Mouse (Mus musculus) retina, embryonic 14.5 days (tissue): Measurements from ENCODE around the gene Lrrn4cl.
A peak's percentile ranks its signal among the peaks of the same experiment; 100 is the strongest.
"Not testable (repeated sequence)": the region's sequence is repeated elsewhere in the genome, so short reads cannot be mapped to it uniquely, and the experiment has no call there.

Source experiments
- DNase-seq: peaks from one replicate; pipeline ENCODE4 v3.0.0-alpha.2; 2015; ENCODE audit warnings: low spot score

Gene Lrrn4cl

DNA sequence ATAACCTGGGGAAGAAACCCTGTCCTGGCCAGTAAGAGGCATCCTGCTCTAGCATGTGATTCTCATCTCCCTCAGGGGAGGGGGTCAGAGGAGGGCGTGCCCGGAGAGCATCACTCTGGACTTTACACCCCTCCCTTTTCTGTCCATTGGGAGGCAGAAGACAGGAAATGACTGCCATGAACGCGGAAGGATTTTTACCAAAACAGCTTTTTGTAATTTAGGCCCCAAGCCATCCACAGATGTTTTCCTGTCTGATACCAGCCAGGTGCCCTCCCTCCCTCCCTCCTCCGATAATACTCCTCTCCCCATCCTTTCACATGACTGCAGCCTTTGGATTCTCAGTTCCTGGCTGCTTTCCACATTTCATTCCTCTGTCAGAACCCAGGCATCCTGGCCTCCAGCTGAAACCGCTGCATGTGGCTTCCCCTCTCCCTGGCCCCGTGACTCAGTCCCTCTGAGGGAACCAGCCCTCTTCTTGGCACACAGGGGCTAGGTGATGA lies at the start of gene Lrrn4cl:
Lrrn4cl (plus strand) TSS at position 367 of the 500 bp plus-strand sequence.
- DNase-seq = peak; percentile 43

DNA sequence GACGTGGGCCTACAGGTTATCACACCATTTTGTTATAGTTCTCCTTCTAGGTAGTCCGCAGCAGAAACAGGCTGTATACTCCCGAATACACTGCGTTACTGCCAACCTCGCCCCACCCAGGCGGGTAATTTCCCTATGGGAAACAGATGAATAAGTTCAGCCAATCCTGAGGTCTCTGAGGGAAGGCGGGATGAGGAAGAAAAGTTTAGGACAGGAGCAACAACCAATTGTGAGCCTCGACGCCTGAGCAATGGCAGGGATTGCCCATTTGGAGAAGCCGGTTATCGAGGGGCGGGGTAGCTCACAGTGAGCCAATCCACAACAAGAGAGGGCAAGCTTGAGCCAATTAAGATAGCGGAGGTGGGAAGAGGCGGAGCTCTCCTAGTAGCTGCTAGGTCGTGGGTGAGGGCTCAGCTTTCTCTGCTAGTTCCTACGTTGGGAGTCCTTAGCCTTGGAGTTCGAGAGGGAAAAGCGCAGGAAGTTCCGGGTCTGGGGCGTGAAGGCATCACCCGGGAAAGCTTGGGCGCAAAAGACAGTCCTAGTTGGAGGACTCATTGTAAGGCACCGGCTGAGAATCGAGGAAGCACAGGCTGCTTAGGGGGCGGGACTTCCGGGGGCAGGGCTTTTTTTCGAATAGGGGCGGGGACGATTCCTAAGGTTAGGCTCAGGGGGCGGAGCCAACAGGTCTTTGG lies 48.3 kb upstream of the Lrrn4cl start, which contains the start of gene Zbtb3:
Zbtb3 (plus strand) TSS at position 426 of the 692 bp plus-strand sequence.
- peak; percentile 97 for DNase-seq

DNA sequence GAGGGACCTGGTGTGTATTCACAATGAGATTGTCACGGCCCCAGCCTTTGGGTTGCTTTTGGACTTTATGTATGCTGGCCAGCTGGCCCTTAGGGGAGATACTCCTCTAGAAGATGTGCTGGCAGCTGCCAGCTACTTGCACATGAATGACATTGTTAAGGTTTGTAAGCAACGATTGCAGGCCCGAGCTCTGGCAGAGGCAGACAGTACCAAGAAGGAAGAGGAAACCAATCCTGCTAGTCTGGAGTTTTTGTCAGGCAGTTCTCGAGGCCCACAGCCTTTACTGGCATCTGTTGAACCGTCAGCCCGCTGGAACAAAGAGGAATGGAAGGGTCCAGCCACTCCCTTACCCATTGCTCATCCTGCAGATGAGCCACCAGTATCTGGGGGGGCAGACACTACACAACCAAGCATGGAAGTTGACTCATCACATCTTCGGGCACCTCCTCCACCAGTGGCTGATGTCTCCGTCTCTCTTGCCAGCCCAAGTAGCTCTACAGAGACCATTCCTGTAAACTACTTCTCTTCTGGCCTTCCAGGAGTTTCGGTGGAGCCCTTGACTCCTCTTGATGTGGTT lies 47.3 kb upstream of the Lrrn4cl start:
- DNase-seq = no peak

DNA sequence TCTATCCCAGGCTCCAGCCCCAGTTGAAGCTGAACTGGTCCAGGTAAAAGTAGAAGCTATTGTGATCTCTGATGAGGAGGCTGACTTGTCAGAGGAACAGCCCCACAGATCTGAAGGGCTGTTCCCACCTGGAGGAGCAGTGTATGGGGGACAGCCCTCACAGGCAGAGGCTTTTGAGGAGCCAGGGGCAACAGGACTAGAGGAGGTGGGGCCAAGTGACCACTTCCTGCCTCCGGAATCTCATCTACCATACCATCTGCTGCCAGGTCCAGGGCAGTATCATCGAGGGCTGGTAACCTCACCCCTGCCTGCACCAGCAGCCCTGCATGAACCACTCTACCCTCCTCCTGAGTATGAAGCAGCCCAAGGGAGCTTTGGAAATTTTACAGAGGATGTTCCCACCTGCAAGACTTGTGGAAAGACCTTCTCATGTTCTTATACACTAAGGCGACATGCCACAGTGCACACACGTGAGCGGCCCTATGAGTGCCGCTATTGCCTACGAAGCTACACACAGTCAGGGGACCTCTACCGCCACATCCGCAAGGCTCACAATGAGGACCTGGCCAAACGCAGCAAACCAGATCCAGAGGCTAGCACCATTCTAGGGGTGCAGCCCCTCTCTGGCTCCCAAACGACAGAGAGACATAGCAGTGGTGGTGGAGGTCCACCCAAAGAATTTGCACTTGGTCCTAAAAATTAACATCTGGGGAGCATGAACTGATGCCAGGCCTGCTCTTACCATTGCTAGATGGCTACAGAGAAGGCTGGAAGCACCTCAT lies 46.5 kb upstream of the Lrrn4cl start:
- no peak for DNase-seq

DNA sequence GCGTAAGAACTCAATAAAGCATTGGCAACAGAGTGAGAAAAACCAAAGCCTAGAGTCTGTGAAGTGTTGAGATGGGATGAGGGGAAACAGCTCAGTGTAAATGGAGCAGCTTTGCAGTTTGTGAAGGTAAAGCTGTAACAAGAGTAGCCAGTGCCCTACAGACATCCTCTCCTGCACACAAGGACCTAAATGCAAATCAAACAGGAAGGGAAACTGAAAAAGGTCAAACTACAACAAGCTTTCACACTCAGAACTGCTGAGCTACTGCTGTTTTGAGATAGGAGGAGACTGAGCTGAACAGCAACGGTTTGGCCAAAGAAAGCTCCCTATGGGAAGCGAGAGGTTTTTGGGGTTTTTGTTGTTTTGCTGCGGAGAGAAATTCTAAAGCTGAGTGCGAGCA lies 43.8 kb upstream of the Lrrn4cl start:
- DNase-seq = no peak

DNA sequence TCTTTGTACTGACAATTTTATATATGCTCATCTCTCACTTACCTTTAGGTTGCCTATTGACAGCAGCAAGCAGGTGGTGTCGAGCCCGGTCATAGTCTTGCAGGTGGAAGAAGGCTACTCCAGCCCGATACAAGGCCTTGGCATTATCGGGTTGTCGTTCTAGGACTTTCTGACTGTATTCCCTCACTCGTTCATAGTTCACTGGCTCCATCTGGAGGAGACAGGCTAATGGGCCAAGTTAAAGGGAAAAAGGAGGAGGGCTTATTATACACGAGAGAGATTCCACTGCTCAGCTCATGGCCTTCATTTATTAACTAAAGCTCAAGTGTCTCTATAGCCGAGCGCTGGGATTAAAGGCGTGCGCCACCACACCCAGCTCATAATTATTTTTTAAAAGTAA lies 34.8 kb upstream of the Lrrn4cl start:
- peak; percentile 46 for DNase-seq

DNA sequence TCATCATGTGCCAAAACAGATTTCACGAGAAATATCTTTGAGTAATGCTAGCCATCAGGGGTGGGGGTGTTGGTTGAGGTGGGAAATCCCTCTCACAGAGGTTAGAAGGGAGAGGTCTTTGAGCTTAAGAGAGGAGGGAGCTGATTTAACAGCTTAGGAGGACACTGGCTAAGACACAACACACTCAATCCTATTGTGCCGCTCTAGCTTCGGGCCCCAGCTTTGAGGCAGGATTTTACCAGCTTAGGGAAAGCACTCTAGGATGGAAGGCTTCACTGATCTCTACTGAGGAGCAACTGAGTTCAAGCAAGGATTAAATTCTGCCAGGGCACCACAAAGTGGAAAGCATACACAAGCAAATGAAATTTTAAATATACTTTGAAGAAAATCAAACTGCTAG lies 33.6 kb upstream of the Lrrn4cl start:
- no peak for DNase-seq

DNA sequence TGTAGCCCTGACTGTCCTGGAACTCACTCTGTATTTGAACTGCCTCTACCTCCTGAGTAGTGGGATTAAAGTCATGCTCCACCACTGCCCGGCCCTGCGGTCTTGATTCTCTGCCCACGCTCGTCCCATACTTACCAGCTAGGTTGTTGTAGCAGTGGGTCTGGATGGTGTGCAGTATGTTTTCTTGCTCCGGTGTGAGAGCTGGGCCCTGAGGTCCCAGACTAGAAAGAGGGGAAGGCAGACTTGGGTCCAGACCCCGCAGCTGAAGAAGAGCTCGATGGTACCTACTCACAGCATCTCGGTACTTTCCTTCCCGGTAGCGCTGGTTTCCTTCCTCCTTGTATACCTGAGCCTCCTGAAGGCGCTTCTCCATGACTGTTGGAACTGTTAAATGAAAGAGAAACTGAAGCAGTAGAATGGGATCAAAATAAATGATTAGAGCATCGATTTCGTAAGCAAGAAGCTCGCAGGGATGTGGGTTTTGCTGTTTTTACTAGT lies 32.2 kb upstream of the Lrrn4cl start:
- DNase-seq = no peak

DNA sequence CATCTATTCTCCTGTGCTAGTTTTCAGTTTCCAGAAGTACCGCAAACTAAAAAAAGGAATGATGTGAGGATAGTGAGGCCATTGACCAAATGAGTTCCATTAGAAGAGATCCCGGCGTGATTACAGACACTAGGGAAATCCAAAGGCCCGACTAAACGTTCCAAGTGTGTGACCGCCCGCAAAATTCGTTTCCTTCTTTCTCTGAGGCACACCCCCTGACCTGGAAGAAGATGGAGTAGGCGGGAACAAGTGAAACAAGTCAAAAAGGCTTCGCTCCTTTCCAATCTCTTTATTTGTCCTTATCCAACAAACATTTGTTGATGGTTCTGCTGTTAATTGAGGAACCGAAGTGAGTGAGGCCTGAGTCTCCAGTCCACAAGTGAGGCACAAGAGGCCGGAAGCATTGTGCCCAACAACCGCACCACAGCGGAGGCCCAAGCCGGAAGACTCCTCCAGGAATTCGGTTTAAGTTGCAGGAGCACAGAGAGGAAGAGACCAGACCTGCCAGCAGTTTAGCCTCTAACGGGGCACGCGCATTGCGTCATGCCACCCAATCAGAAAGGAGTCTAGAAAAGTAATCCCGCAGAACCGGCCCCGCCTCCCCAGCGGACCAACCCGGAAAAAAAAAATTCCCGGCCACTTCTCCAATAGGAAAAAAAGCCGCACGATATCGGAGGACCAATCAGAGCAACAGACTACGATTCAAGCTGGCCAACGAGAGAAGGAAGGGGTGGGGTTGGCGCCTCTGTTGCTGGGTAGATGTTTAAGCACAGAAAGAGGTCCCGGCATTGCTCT lies 31.6 kb upstream of the Lrrn4cl start, which contains the start of gene Ttc9c:
Ttc9c (minus strand) TSS at position 533 of the 795 bp plus-strand sequence.
- DNase-seq = peak; percentile 100

DNA sequence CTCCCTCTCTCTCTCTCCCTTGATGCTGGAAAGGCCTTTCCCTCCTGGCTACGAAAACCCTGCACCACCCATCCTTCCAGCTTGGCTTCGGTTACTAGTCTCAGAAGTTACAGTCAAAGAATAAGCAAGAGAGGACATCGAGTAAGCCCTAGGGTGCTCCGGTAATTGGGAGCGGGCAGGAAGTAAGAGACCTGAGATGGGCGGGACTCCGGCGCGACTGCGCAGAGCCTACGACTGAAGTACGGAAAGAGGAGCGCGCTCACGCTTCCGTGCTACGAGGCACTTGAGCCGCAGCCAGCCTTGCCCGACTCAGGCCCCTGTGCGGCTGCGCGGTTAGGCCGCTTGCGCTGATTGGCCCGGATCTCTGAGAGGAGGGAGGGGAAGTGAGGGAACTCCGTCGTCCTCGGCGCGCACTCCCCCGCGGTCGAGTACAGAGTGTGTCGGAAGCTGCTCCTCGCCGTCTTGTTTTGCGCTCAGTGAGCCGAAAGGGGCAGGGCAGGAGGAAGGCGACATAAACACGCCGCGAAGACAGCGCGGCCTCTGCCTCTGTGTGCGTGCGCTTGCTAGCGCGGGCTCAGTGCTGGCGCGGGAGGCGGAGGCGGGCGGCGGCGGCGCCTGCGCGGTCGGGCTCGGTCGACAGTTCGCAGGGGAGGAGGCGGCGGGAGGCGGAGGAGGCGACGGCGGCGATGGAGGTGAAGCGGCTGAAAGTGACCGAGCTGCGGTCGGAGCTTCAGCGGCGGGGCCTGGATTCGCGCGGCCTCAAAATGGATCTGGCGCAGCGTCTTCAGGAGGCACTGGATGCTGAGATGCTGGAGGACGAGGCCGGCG lies 30.8 kb upstream of the Lrrn4cl start, which contains the start of gene Hnrnpul2:
Hnrnpul2 (plus strand) TSS at position 415 of the 828 bp plus-strand sequence.
- DNase-seq = peak; percentile 98

DNA sequence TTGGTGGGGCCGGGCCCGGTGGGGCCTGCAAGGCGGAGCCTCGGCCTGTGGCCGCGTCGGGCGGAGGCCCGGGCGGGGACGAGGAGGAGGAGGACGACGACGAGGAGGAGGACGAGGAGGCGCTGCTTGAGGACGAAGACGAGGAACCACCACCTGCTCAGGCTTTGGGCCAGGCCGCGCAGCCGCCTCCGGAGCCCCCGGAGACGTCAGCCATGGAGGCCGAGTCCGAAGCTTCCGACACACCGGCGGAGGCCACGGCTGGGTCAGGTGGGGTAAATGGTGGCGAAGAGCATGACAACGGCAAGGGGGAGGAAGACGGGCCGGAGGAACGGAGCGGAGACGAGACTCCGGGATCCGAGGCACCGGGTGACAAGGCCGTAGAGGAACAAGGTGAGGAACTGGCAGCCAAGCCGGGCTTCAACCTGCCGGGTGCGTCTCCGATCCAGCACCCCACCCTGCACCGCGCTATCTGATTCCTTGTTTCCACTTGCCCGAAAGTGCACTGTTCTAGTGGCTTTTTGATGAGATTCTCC lies 30.1 kb upstream of the Lrrn4cl start:
- DNase-seq = no peak

DNA sequence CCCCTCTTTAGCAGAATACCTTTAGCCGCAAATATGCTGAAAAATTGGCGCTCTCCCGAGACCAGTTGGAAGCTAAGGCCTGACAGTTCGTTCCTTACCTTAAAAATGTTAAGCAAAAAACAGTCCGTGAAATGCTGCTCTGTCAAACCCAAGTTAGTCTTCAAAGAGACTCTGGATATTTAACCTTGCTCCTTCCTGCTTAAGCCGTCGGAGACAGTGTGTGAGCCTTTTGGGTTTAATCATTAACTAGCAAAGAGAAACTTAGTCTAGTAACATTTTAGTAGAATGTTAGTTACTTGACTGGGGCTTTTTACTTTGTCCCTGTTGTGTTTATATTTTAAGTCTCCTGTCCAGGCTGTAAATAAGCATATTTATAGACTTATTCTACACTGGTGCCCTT lies 29.4 kb upstream of the Lrrn4cl start:
- DNase-seq = no peak

DNA sequence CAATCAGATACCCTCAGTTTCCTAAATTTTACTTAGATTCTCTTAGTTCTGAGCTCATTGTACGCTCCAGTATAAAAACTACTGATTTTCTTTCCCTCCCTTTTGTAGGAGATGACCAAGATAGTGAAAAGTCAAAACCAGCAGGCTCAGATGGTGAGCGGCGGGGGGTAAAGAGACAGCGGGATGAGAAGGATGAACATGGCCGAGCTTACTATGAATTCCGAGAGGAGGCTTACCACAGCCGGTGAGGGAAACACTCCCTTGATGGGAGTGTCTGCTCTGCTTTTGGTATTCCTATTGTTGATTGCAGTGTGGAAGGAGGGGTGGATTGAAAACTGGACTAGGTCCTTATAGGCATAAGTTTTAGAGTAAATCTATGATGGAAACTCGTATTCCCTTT lies 27.9 kb upstream of the Lrrn4cl start:
- DNase-seq = no peak

DNA sequence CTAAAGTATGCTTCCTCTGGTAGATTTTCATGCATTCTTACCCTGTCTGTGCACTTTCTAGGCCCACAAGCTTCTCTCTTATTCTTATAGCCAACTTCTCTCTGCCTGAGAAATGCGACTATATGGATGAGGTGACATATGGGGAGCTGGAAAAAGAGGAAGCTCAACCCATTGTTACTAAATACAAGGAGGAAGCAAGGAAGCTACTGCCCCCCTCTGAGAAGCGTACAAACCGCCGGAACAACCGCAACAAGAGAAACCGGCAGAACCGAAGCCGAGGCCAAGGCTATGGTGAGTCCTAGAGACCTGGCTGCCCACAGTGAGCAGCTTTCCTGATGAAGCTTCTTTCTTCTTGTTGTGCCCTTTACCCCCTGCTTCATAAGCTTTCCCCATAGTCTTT lies 20.9 kb upstream of the Lrrn4cl start, which contains the start of gene AC129217.1:
AC129217.1 (plus strand) TSS at position 114 of the 400 bp plus-strand sequence.
- DNase-seq = no peak

DNA sequence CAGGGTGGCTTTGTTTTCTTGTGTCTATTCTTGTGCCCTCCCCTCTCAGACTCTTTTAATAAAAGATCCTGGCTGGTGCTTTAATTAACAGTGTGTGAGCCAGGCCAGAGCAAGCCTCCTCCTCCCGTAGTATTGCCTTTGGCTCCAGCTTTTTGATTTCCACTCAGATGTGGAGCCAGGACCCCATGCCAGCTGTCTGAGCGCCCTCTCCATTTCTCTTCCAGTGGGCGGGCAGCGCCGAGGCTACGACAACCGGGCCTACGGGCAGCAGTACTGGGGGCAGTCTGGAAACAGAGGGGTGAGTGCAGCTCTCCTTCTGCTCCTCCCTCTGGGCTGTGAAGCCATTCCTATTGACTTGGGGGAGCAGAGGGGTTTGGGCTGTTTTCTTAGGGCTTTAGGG lies 19.9 kb upstream of the Lrrn4cl start:
- DNase-seq = no peak

DNA sequence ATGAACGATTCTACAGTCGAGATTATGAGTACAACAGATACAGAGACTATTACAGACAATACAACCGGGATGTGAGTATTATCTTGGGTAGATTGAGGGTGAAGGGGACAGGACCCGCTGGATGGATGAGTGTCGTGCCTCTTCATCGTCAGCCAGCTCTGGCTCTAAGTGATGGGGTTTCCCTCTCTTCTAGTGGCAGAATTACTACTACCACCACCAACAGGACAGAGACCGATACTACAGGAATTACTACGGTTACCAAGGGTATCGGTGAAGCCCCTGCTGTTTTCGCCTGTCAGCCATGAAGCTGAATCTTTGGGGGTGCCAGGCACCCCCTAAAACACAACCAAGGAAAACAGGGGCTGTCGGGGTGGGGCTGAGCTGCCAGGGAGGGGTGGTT lies 19.3 kb upstream of the Lrrn4cl start:
- peak; percentile 33 for DNase-seq

DNA sequence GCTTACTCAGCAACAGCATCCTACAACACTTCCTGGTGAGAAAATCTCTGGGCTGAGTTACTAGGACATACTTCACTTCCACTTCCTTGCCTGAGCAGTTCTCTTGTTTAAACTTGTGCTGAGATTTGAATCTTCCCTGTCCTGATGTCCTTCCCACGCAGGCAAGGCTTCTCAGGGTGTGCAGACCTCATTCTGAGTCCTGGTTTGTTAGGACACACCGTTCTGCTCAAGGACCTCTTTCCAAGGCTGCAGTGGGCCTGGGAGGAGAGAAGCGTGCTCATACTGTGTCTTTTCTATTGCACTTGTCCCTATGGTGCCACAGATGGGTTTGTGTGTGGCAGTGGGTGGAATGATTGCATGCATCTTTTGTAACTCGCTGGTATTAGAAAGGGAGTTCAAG lies 17.6 kb upstream of the Lrrn4cl start:
- no peak for DNase-seq

DNA sequence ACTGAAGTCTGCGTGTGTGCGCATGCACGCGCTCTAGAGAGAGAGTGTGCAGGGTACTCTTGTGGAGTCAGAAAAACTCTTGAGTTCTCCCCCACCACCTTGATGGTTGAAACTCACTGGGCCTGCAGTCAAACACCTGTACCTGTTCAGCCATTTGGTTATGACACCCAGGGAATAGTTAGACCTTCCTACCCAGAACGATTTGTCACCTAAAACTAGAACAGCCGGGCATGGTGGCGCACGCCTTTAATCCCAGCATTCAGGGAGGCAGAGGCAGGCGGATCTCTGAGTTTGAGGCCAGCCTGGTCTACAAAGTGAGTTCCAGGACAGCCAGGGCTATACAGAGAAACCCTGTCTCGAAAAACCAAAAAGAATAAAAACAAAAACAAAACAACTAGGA lies 14.2 kb upstream of the Lrrn4cl start:
- DNase-seq = not testable (repeated sequence)

DNA sequence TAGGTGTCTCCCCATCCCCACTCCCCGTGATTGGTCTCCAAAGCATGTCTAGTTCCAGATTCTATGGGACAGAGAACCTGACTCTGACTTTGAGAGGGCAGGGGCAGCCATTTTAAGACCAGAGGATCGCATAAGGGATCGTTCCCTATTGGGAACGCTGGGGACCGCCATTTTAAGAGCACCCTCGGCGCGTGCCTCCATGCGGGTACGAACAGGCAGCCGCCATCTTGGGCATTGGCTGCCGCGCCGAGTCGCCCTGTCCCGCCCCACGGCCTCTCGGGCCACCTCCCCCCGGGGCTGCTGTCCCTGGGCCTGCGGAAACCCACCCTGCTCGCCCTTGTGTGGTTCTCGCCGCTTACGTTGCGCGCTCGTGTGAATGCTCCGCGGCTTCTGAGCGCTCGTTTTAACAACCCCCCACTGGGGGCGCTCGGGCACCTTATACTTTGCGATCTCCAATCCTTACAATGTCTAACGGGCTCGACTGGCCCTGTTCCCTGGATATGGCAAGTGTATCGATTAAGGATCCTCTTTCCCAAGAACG lies 13.2 kb upstream of the Lrrn4cl start, which contains the start of gene Bscl2:
Bscl2 (plus strand) TSS at position 217 of the 541 bp plus-strand sequence.
- DNase-seq = peak; percentile 89
